Mouse (Mus musculus): ENCODE measurements around the gene BC051142. TPM values are rescaled to one million over a fixed set of nuclear protein-coding genes. Genes with fewer than 3 reads are reported as not detected.
"Not testable (repeated sequence)": the region's sequence is repeated elsewhere in the genome, so short reads cannot be mapped to it uniquely, and the experiment has no call there.

Gene BC051142
- total RNA-seq, 2 experiments from 2014 or later = not detected

- intact Hi-C loops (cut with DNase I) = no loop called here
- no peak for DNase-seq
Observed at GRCm38 (mm10) chr17:34397357-34397756, 1.3 kb upstream of the BC051142 start.

GRCm38 (mm10) chr17:34398058-34398710, 436 bp upstream of the BC051142 start:
- DNase-seq = peak in 1 of 2 experiments; percentile 13
- intact Hi-C loops (cut with DNase I) = no loop called here

- DNase-seq = no peak
- intact Hi-C loops (cut with DNase I) = no loop called here
Observed at GRCm38 (mm10) chr17:34399394-34399715, 735 bp downstream of the BC051142 start.

GRCm38 (mm10) chr17:34411117-34411516, 12.5 kb downstream of the BC051142 start:
- peak; percentile 18 to 33 for DNase-seq
- intact Hi-C loops (cut with DNase I) = no loop called here

GRCm38 (mm10) chr17:34420014-34420413, 21.4 kb downstream of the BC051142 start:
- intact Hi-C loops (cut with DNase I) = no loop called here
- DNase-seq = no peak

GRCm38 (mm10) chr17:34427597-34427996, 29.0 kb downstream of the BC051142 start:
- intact Hi-C loops (cut with DNase I) = no loop called here
- no peak for DNase-seq

GRCm38 (mm10) chr17:34437120-34437519, 38.5 kb downstream of the BC051142 start:
- intact Hi-C loops (cut with DNase I) = no loop called here
- DNase-seq = no peak

- no peak for DNase-seq
- intact Hi-C loops (cut with DNase I) = no loop called here
Observed at GRCm38 (mm10) chr17:34437606-34438005, 39.0 kb downstream of the BC051142 start.

GRCm38 (mm10) chr17:34438588-34438987, 40.0 kb downstream of the BC051142 start:
- DNase-seq = no peak
- intact Hi-C loops (cut with DNase I) = no loop called here

GRCm38 (mm10) chr17:34439795-34440194, 41.2 kb downstream of the BC051142 start:
- intact Hi-C loops (cut with DNase I) = loop anchor here (5.0 kb wide), 1 partner anchor 178 kb away; the partner anchor contains the start of gene Egfl8
- no peak for DNase-seq

- intact Hi-C loops (cut with DNase I) = loop anchor here (5.0 kb wide), 1 partner anchor 175 kb away; the partner anchor contains the start of gene Egfl8
- no peak for DNase-seq
Observed at GRCm38 (mm10) chr17:34441990-34442389, 43.4 kb downstream of the BC051142 start.

- intact Hi-C loops (cut with DNase I) = no loop called here
- no peak for DNase-seq
Observed at GRCm38 (mm10) chr17:34448473-34449041, 49.9 kb downstream of the BC051142 start.

- no peak for DNase-seq
- intact Hi-C loops (cut with DNase I) = no loop called here
Observed at GRCm38 (mm10) chr17:34457668-34458067, 59.0 kb downstream of the BC051142 start.

GRCm38 (mm10) chr17:34459255-34459654, 60.6 kb downstream of the BC051142 start:
- intact Hi-C loops (cut with DNase I) = no loop called here
- DNase-seq = no peak

- intact Hi-C loops (cut with DNase I) = not testable (repeated sequence)
Observed at GRCm38 (mm10) chr17:34465906-34466305, 67.3 kb downstream of the BC051142 start.

GRCm38 (mm10) chr17:34470491-34470890, 71.9 kb downstream of the BC051142 start:
- no peak for DNase-seq
- intact Hi-C loops (cut with DNase I) = loop anchor here (5.0 kb wide), 1 partner anchor 42 kb away; no protein-coding TSS in a partner anchor

More at GRCm38 (mm10) chr17:34465906-34466305, 67.3 kb downstream of the BC051142 start:
- DNase-seq = not testable (repeated sequence)

- intact Hi-C loops (cut with DNase I) = no loop called here
- no peak for DNase-seq
Observed at GRCm38 (mm10) chr17:34475060-34475459, 76.4 kb downstream of the BC051142 start.

- intact Hi-C loops (cut with DNase I) = no loop called here
Observed at GRCm38 (mm10) chr17:34476427-34476826, 77.8 kb downstream of the BC051142 start.

GRCm38 (mm10) chr17:34477238-34478013, 78.8 kb downstream of the BC051142 start, which contains the start of gene Btnl4:
Gene Btnl4, minus strand, starts transcription at chr17:34477318.
- intact Hi-C loops (cut with DNase I); DNase-seq: not testable (repeated sequence)

More at GRCm38 (mm10) chr17:34476427-34476826, 77.8 kb downstream of the BC051142 start:
- DNase-seq = no peak

- intact Hi-C loops (cut with DNase I) = no loop called here
- DNase-seq = no peak
Observed at GRCm38 (mm10) chr17:34492796-34493195, 94.2 kb downstream of the BC051142 start.

GRCm38 (mm10) chr17:34495156-34495555, 96.5 kb downstream of the BC051142 start:
- intact Hi-C loops (cut with DNase I); DNase-seq: not testable (repeated sequence)

Measured in gastrocnemius, postnatal 36 days (tissue).